Mouse (Mus musculus): ENCODE measurements around the gene Prkci. TPM values are rescaled to one million over a fixed set of nuclear protein-coding genes. Genes with fewer than 3 reads are reported as not detected.

Gene Prkci
- polyA plus RNA-seq, 1 experiment from 2014 or later = 23.9 TPM

- Histone ChIP-seq H3K27me3 (ENCODE audit: insufficient read depth, poor library complexity, severe bottlenecking) (no peaks in the 10 kb centered on the region), H3K36me3 (no peaks in the 10 kb centered on the region), H3K4me1 (replicated peaks) (peaks cover 20% of the 10 kb centered on the region), H3K4me3 (no peak overlapping the region), H3K9me3 (no peaks in the 10 kb centered on the region), H3K27ac (no peak overlapping the region)
- DNase-seq (ENCODE audit: low spot score) = no peak
- 90% methylated on average over 3 of the region's 3 CpGs for WGBS
Observed at GRCm38 (mm10) chr3:31085000-31085399, 89.5 kb downstream of the Prkci start.

- H3K36me3 ChIP-seq = no peaks in the 10 kb centered on the region
- no peak overlapping the region for H3K27ac ChIP-seq
- 0 out of 2 replicates have a peak, but pooled peaks cover 10% of the 10 kb centered on the region for H3K27me3 ChIP-seq (ENCODE audit: insufficient read depth, poor library complexity, severe bottlenecking)
- no peaks in the 10 kb centered on the region for H3K9me3 ChIP-seq
- peaks cover 39% of the 10 kb centered on the region for H3K4me1 ChIP-seq (replicated peaks)
- no peak for DNase-seq (ENCODE audit: low spot score)
- WGBS = 37% methylated on average over 10 of the region's 10 CpGs
- H3K4me3 ChIP-seq = no peak overlapping the region
Observed at GRCm38 (mm10) chr3:31088789-31089775, 93.5 kb downstream of the Prkci start.

GRCm38 (mm10) chr3:31089956-31090355 lies 94.4 kb downstream of the Prkci start:
- H3K4me3 ChIP-seq = no peak overlapping the region
- no peak for DNase-seq (ENCODE audit: low spot score)
- no peaks in the 10 kb centered on the region for H3K9me3 ChIP-seq
- no peaks in the 10 kb centered on the region for H3K36me3 ChIP-seq
- peaks cover 39% of the 10 kb centered on the region for H3K4me1 ChIP-seq (replicated peaks)
- no peak overlapping the region for H3K27ac ChIP-seq
- 0 out of 2 replicates have a peak, but pooled peaks cover 10% of the 10 kb centered on the region for H3K27me3 ChIP-seq (ENCODE audit: insufficient read depth, poor library complexity, severe bottlenecking)
- 70% methylated on average over 7 of the region's 7 CpGs for WGBS

- peaks cover 56% of the 10 kb centered on the region for H3K4me1 ChIP-seq (replicated peaks)
- 0 out of 2 replicates have a peak, but pooled peaks cover 10% of the 10 kb centered on the region for H3K27me3 ChIP-seq (ENCODE audit: insufficient read depth, poor library complexity, severe bottlenecking)
- H3K27ac ChIP-seq = peak overlapping the region; percentile 99
- H3K4me3 ChIP-seq = peak overlapping the region; percentile 100
- DNase-seq (ENCODE audit: low spot score) = peak; percentile 78
- 2% methylated on average over 13 of the region's 13 CpGs for WGBS
- no peaks in the 10 kb centered on the region for H3K9me3 ChIP-seq
- peaks cover 11% of the 10 kb centered on the region for H3K36me3 ChIP-seq
Observed at GRCm38 (mm10) chr3:31093196-31093595, 97.6 kb downstream of the Prkci start.

- WGBS = under 1% methylated on average over 58 of the region's 58 CpGs
- Histone ChIP-seq H3K27ac (peak overlapping the region; percentile 99), H3K4me3 (peak overlapping the region; percentile 100), H3K27me3 (ENCODE audit: insufficient read depth, poor library complexity, severe bottlenecking) (0 out of 2 replicates have a peak, but pooled peaks cover 10% of the 10 kb centered on the region), H3K4me1 (replicated peaks) (peaks cover 60% of the 10 kb centered on the region), H3K9me3 (no peaks in the 10 kb centered on the region), H3K36me3 (peaks cover 16% of the 10 kb centered on the region)
- DNase-seq (ENCODE audit: low spot score) = peak; percentile 81
Observed at GRCm38 (mm10) chr3:31093627-31094351, 98.2 kb downstream of the Prkci start.

- Histone ChIP-seq H3K9me3 (no peaks in the 10 kb centered on the region), H3K27ac (peak within 1 kb of the TSS; percentile 99), H3K4me3 (peak within 1 kb of the TSS; percentile 100), H3K27me3 (ENCODE audit: insufficient read depth, poor library complexity, severe bottlenecking) (0 out of 2 replicates have a peak, but pooled peaks cover 10% of the 10 kb centered on the region), H3K36me3 (peaks cover 16% of the 10 kb centered on the region), H3K4me1 (replicated peaks) (peaks cover 61% of the 10 kb centered on the region)
- WGBS = under 1% methylated on average over 108 of the region's 109 CpGs
- DNase-seq (ENCODE audit: low spot score) = peak; percentile 93
Observed at GRCm38 (mm10) chr3:31094531-31095178, 99.1 kb downstream of the Prkci start, which contains the start of gene Skil. Gene Skil (plus strand): TSS chr3:31095058.

- no peak for DNase-seq (ENCODE audit: low spot score)
- under 1% methylated on average over 39 of the region's 39 CpGs for WGBS
- Histone ChIP-seq H3K27me3 (ENCODE audit: insufficient read depth, poor library complexity, severe bottlenecking) (0 out of 2 replicates have a peak, but pooled peaks cover 10% of the 10 kb centered on the region), H3K27ac (peak overlapping the region; percentile 99), H3K9me3 (no peaks in the 10 kb centered on the region), H3K36me3 (peaks cover 16% of the 10 kb centered on the region), H3K4me3 (peak overlapping the region; percentile 100), H3K4me1 (replicated peaks) (peaks cover 66% of the 10 kb centered on the region)
Observed at GRCm38 (mm10) chr3:31095179-31095490, 99.6 kb downstream of the Prkci start.

- peak overlapping the region; percentile 99 for H3K27ac ChIP-seq
- peaks cover 16% of the 10 kb centered on the region for H3K36me3 ChIP-seq
- DNase-seq (ENCODE audit: low spot score) = peak; percentile 65
- H3K4me3 ChIP-seq = peak overlapping the region; percentile 100
- H3K9me3 ChIP-seq = no peaks in the 10 kb centered on the region
- H3K27me3 ChIP-seq (ENCODE audit: insufficient read depth, poor library complexity, severe bottlenecking) = 0 out of 2 replicates have a peak, but pooled peaks cover 10% of the 10 kb centered on the region
- under 1% methylated on average over 33 of the region's 33 CpGs for WGBS
- peaks cover 70% of the 10 kb centered on the region for H3K4me1 ChIP-seq (replicated peaks)
Observed at GRCm38 (mm10) chr3:31095491-31096154, 100.1 kb downstream of the Prkci start.

- WGBS = 43% methylated on average over 10 of the region's 10 CpGs
- Histone ChIP-seq H3K9me3 (no peaks in the 10 kb centered on the region), H3K4me3 (peak overlapping the region; percentile 100), H3K27me3 (ENCODE audit: insufficient read depth, poor library complexity, severe bottlenecking) (0 out of 2 replicates have a peak, but pooled peaks cover 2% of the 10 kb centered on the region), H3K4me1 (replicated peaks) (peaks cover 72% of the 10 kb centered on the region), H3K27ac (peak overlapping the region; percentile 99), H3K36me3 (peaks cover 23% of the 10 kb centered on the region)
- no peak for DNase-seq (ENCODE audit: low spot score)
Observed at GRCm38 (mm10) chr3:31096155-31097101, 100.9 kb downstream of the Prkci start.

GRCm38 (mm10) chr3:31097102-31097720 lies 101.7 kb downstream of the Prkci start:
- Histone ChIP-seq H3K4me1 (replicated peaks) (peaks cover 71% of the 10 kb centered on the region), H3K9me3 (no peaks in the 10 kb centered on the region), H3K36me3 (peaks cover 29% of the 10 kb centered on the region), H3K27ac (no peak overlapping the region), H3K27me3 (ENCODE audit: insufficient read depth, poor library complexity, severe bottlenecking) (no peaks in the 10 kb centered on the region), H3K4me3 (peak overlapping the region; percentile 100)
- WGBS = 87% methylated on average over 13 of the region's 13 CpGs
- DNase-seq (ENCODE audit: low spot score) = no peak

GRCm38 (mm10) chr3:31097976-31098375 lies 102.4 kb downstream of the Prkci start:
- H3K4me1 ChIP-seq (replicated peaks) = peaks cover 69% of the 10 kb centered on the region
- H3K4me3 ChIP-seq = peak overlapping the region; percentile 100
- H3K36me3 ChIP-seq = peaks cover 31% of the 10 kb centered on the region
- H3K27me3 ChIP-seq (ENCODE audit: insufficient read depth, poor library complexity, severe bottlenecking) = no peaks in the 10 kb centered on the region
- H3K9me3 ChIP-seq = no peaks in the 10 kb centered on the region
- WGBS = 75% methylated on average over 11 of the region's 11 CpGs
- H3K27ac ChIP-seq = no peak overlapping the region
- DNase-seq (ENCODE audit: low spot score) = no peak
